1 mouse cellular context compared by ENCODE assay signal in genomic region chr16:92057852-92058643, GRCm38 (mm10).
TF ChIP-seq lines count a peak whose summit lies in the region.

TSS of gene Mrps6 (plus strand) at chr16:92058270.
TSS of gene Gm49711 (plus strand) at chr16:92058316.
TSS of gene Slc5a3 (plus strand) at chr16:92058322.

TF ChIP-seq in CH12.LX, 34 proteins besides CTCF, POLR2A, EP300 and RAD21 (continued from another document):
- no peak for TF ChIP-seq ZKSCAN1 (IDR thresholded peaks at IDR 0.05; ENCODE audit: borderline replicate concordance, low read depth, low read length)
- peak; percentile 91 for TF ChIP-seq MXI1 (IDR thresholded peaks at IDR 0.05; ENCODE audit: low read depth, low read length)
- TF ChIP-seq CHD1 (IDR thresholded peaks at IDR 0.05; ENCODE audit: low read depth, low read length), result no peak
- peak; percentile 76 for TF ChIP-seq NRF1 (IDR thresholded peaks at IDR 0.05; ENCODE audit: low read depth, low read length)
- peak; percentile 32; the same call in 1 of the 2 replicates for TF ChIP-seq UBTF (IDR thresholded peaks at IDR 0.05; ENCODE audit: low read depth, low read length)
- peak; percentile 54; the same call in 1 of the 2 replicates for TF ChIP-seq IRF4 (IDR thresholded peaks at IDR 0.05; ENCODE audit: low read depth, low read length)
- TF ChIP-seq ELF1 (IDR thresholded peaks at IDR 0.05; ENCODE audit: low read depth, low read length), result peak; percentile 66
- peak; percentile 77 for TF ChIP-seq MAZ (IDR thresholded peaks at IDR 0.05; ENCODE audit: low read depth, low read length)
- no peak; the same call in none of the 2 replicates for TF ChIP-seq MAX (IDR thresholded peaks at IDR 0.05; ENCODE audit: low read length)
- no peak for TF ChIP-seq SMC3 (IDR thresholded peaks at IDR 0.05; ENCODE audit: low read depth, low read length)
- peak; percentile 98 for TF ChIP-seq NELFE (IDR thresholded peaks at IDR 0.05; ENCODE audit: low read depth, low read length)
- no peak for TF ChIP-seq MAFK (IDR thresholded peaks at IDR 0.05; ENCODE audit: insufficient replicate concordance, low read length)
- TF ChIP-seq ETS1 (conservative IDR thresholded peaks at IDR 0.05; ENCODE audit: low read depth, low read length), result peak; percentile 12; the same call in 1 of the 2 replicates
